Mouse (Mus musculus): ENCODE results near the gene Brf1. TPM values are rescaled to one million over a fixed set of nuclear protein-coding genes. Genes with fewer than 3 reads are reported as not detected.

The Brf1 gene
- polyA plus RNA-seq, 1 experiment from 2014 or later: 58.1 TPM

DNA sequence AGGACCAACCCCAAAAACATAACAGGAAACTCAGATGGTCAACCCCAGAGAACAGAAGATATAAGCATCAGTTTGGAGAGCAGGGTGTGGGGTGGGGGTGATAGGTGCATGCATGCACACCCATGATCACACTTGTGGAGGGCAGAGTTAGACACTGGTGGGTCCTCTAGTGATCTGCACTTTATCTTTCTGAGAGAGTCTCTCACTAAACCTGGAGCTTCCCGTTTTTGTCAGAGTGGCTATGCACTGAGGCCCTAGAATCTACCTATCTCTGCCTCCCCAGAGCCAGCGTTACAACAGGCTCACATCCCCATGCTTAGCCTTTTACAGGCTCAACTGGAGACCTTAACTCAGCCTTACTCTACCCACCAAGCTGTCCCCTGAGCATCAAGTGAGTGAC, 9.1 kb downstream of the Brf1 start:
- no peak overlapping the region for H3K4me3 ChIP-seq
- H3K36me3 ChIP-seq (replicated peaks): peaks cover 77% of the 10 kb centered on the region
- 89% methylated on average over 2 of the region's 2 CpGs for WGBS
- H3K27ac ChIP-seq: no peak overlapping the region
- no peaks in the 10 kb centered on the region for H3K27me3 ChIP-seq (ENCODE audit: poor library complexity, severe bottlenecking)
- no peak for DNase-seq (ENCODE audit: extremely low spot score, low spot score)
- H3K4me1 ChIP-seq: no peaks in the 10 kb centered on the region
- H3K9me3 ChIP-seq: no peaks in the 10 kb centered on the region

DNA sequence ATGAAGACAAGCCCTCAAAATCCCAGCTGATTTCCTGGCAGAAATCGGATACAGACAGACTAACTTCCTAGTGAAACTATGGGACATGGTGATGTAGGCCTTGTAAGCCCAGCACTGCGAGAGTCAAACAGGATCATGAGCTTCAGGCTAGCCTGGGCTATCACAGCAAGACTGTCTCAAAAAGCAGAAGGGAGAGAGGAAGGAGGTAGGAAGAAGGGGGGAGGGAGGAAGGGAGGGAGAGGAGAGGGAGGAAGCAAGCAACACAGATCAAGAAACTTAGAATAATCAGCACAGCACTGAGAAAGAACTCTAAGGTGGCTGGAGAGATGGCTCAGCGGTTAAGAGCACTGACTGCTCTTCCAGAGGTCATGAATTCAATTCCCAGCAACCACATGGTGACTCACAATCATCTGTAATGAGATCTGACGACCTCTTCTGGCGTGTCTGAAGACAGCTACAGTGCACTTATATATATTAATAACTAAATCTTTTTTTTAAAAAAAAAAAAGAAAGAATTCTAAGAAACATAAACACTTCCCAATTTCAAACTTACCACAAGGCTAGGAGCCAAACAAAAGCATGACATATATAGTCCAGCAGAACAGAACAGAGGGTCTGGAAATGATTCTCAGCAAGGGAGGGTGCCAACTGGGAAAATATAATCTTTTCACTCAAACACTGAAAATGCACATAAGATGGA, 9.6 kb downstream of the Brf1 start:
- no peaks in the 10 kb centered on the region for H3K27me3 ChIP-seq (ENCODE audit: poor library complexity, severe bottlenecking)
- WGBS: 89% methylated on average over 5 of the region's 5 CpGs
- H3K4me3 ChIP-seq: no peak overlapping the region
- no peak for DNase-seq (ENCODE audit: extremely low spot score, low spot score)
- no peak overlapping the region for H3K27ac ChIP-seq
- H3K4me1 ChIP-seq: no peaks in the 10 kb centered on the region
- H3K36me3 ChIP-seq (replicated peaks): peaks cover 77% of the 10 kb centered on the region
- no peaks in the 10 kb centered on the region for H3K9me3 ChIP-seq

DNA sequence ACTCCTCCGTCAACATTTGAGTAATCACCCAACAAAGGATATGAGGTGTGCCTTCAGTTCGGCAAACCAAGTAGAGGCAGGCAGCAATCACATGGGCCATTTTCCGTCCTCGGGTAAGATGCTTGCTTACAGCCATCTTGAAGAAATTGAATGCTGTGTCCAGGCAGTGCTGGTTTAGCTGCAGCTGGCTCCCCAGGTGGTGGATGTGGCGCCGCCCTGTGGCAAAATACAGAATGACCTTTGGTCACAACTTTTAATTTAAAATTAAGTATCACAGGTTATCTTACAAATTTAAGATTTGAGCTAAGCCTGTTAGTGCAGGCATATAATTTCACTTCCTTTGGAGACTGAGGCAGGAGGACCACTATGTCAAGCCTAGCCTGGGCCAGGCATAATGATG, 12.6 kb downstream of the Brf1 start:
- Histone ChIP-seq H3K27me3 (ENCODE audit: poor library complexity, severe bottlenecking) (no peaks in the 10 kb centered on the region), H3K9me3 (no peaks in the 10 kb centered on the region), H3K4me1 (no peaks in the 10 kb centered on the region), H3K27ac (no peak overlapping the region), H3K36me3 (replicated peaks) (peaks cover 82% of the 10 kb centered on the region), H3K4me3 (no peak overlapping the region)
- WGBS: 72% methylated on average over 6 of the region's 6 CpGs
- no peak for DNase-seq (ENCODE audit: extremely low spot score, low spot score)

DNA sequence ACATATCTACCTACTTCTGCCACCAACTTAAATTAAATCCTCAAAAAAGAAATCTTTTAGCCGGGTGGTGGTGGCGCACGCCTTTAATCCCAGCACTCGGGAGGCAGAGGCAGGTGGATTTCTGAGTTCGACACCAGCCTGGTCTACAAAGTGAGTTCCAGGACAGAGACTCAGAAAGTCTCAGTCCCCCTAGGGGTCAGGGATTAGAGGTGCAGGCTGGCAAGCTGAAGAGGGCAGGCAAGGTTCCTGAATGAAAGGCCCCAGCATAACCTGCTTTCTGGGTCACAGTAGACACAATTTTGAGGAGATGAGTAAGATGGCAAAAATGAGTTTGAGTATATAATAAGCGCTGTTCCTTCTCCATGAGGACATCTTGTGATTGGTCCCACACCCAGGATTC, 15.2 kb downstream of the Brf1 start:
- H3K4me1 ChIP-seq: no peaks in the 10 kb centered on the region
- H3K27me3 ChIP-seq (ENCODE audit: poor library complexity, severe bottlenecking): no peaks in the 10 kb centered on the region
- no peak overlapping the region for H3K27ac ChIP-seq
- no peak for DNase-seq (ENCODE audit: extremely low spot score, low spot score)
- no peak overlapping the region for H3K4me3 ChIP-seq
- H3K36me3 ChIP-seq (replicated peaks): peaks cover 83% of the 10 kb centered on the region
- H3K9me3 ChIP-seq: no peaks in the 10 kb centered on the region
- 94% methylated on average over 6 of the region's 6 CpGs for WGBS

DNA sequence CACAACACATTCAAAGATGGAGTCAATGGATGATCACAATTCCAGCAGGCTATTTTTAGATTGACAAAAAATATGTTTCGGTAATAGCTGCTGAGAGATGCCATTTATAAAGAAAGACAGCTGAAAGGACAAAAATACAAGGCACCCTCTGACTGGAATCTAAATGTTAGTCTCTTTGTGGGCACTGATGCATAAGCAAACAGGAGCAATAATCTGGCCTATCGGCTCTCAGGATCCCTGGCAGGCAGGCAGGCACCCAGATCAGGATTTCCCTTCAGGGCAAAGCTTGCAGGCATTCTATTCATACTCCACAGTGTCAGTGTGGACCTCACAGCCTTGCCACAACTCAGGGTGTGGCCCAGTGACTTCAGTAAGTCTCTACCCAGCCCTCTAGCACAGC, 18.5 kb downstream of the Brf1 start:
- Histone ChIP-seq H3K9me3 (no peaks in the 10 kb centered on the region), H3K4me3 (no peak overlapping the region), H3K36me3 (replicated peaks) (peaks cover 93% of the 10 kb centered on the region), H3K27ac (no peak overlapping the region), H3K4me1 (peaks cover 7% of the 10 kb centered on the region), H3K27me3 (ENCODE audit: poor library complexity, severe bottlenecking) (no peaks in the 10 kb centered on the region)
- WGBS: 87% methylated on average over 2 of the region's 2 CpGs
- DNase-seq (ENCODE audit: extremely low spot score, low spot score): no peak

GRCm38 (mm10) chr12:112977156-112977555, 23.3 kb downstream of the Brf1 start:
- Histone ChIP-seq H3K9me3 (no peaks in the 10 kb centered on the region), H3K4me3 (peak overlapping the region; percentile 75), H3K27ac (peak overlapping the region; percentile 92), H3K27me3 (ENCODE audit: poor library complexity, severe bottlenecking) (no peaks in the 10 kb centered on the region), H3K4me1 (peaks cover 21% of the 10 kb centered on the region), H3K36me3 (replicated peaks) (peaks cover 80% of the 10 kb centered on the region)
- no peak for DNase-seq (ENCODE audit: extremely low spot score, low spot score)
- 45% methylated on average over 12 of the region's 12 CpGs for WGBS

DNA sequence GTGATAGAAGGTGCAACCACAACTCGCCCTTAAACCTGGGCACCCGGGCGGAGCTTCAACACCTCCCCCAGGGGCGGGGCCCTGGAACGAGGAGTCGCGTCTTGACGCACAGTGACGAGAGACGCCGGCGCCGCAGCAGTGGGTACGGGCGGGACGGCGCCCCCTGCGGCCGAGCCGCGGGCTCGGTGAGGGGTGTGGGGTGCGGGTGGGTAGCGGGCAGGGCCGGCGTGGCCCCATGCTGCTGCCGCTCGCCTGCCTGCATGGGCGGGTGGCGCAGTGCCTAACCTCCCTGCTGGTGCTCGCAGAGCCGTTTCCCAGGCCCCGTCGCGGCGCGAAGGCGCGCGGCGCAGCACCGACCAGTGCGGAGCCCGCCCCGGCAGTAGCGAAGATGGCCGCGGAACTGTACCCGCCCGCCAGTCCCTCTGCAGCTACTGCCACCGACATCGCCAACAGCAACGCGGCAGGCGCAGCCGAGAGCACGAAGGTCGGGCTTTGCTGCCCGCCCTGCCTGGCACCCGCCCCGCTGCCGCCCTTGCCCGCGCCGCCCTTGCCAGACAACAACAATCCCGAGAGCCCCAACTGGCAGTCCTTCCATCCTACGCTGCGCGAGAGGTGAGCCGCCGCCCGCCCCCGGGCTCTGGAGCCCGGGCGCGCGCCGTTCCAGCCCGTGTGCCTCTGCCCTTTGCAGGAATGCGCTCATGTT, 24.0 kb downstream of the Brf1 start, which contains the start of gene Btbd6:
Gene Btbd6 (plus strand): TSS at position 112 of the 703 bp plus-strand sequence.
- peaks cover 80% of the 10 kb centered on the region for H3K36me3 ChIP-seq (replicated peaks)
- under 1% methylated on average over 78 of the region's 80 CpGs for WGBS

GRCm38 (mm10) chr12:112974736-112975135, 25.8 kb downstream of the Brf1 start:
- H3K36me3 ChIP-seq (replicated peaks): peaks cover 80% of the 10 kb centered on the region
- H3K27ac ChIP-seq: no peak overlapping the region
- WGBS: 91% methylated on average over 9 of the region's 9 CpGs
- H3K27me3 ChIP-seq (ENCODE audit: poor library complexity, severe bottlenecking): no peaks in the 10 kb centered on the region
- H3K9me3 ChIP-seq: no peaks in the 10 kb centered on the region
- DNase-seq (ENCODE audit: extremely low spot score, low spot score): no peak
- no peak overlapping the region for H3K4me3 ChIP-seq
- peaks cover 21% of the 10 kb centered on the region for H3K4me1 ChIP-seq

More for the DNA sequence above, 24.0 kb downstream of the Brf1 start, which contains the start of gene Btbd6:
- Histone ChIP-seq H3K9me3 (no peaks in the 10 kb centered on the region), H3K4me3 (peak within 1 kb of the TSS; percentile 75), H3K27ac (peak within 1 kb of the TSS; percentile 92), H3K4me1 (peaks cover 21% of the 10 kb centered on the region), H3K27me3 (ENCODE audit: poor library complexity, severe bottlenecking) (no peaks in the 10 kb centered on the region)
- DNase-seq (ENCODE audit: extremely low spot score, low spot score): peak; percentile 80

- no peak for DNase-seq (ENCODE audit: extremely low spot score, low spot score)
- Histone ChIP-seq H3K36me3 (replicated peaks) (peaks cover 100% of the 10 kb centered on the region), H3K4me1 (no peaks in the 10 kb centered on the region), H3K27me3 (ENCODE audit: poor library complexity, severe bottlenecking) (no peaks in the 10 kb centered on the region), H3K9me3 (no peaks in the 10 kb centered on the region), H3K27ac (no peak overlapping the region), H3K4me3 (no peak overlapping the region)
- WGBS: 89% methylated on average over 6 of the region's 6 CpGs
Measured at GRCm38 (mm10) chr12:112969616-112970015, 30.9 kb downstream of the Brf1 start.

GRCm38 (mm10) chr12:112968943-112969342, 31.6 kb downstream of the Brf1 start:
- no peaks in the 10 kb centered on the region for H3K4me1 ChIP-seq
- H3K36me3 ChIP-seq (replicated peaks): peaks cover 100% of the 10 kb centered on the region
- H3K4me3 ChIP-seq: no peak overlapping the region
- WGBS: 80% methylated on average over 8 of the region's 8 CpGs
- no peaks in the 10 kb centered on the region for H3K9me3 ChIP-seq
- no peak for DNase-seq (ENCODE audit: extremely low spot score, low spot score)
- no peak overlapping the region for H3K27ac ChIP-seq
- no peaks in the 10 kb centered on the region for H3K27me3 ChIP-seq (ENCODE audit: poor library complexity, severe bottlenecking)

DNA sequence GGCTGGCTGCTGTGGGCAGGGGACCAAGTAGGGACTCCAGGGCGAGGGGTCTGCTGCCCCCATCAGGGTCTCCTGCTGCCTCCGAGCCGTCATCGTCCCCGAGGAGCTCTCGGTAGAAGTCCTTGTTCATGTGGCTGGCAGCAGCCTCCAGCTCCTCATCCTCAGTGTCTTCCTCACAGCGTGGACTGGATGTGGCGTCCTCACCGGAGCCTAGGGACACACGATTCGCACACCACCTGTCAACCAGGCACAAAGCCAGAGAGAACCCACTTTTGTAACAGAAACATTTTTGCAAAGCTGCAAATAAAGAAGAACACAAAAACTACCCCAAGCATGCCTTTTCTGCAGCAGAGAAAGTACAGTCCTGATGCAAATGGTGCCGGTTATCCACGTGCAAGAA, 34.7 kb downstream of the Brf1 start:
- H3K27me3 ChIP-seq (ENCODE audit: poor library complexity, severe bottlenecking): no peaks in the 10 kb centered on the region
- H3K27ac ChIP-seq: no peak overlapping the region
- no peak for DNase-seq (ENCODE audit: extremely low spot score, low spot score)
- no peak overlapping the region for H3K4me3 ChIP-seq
- no peaks in the 10 kb centered on the region for H3K9me3 ChIP-seq
- H3K4me1 ChIP-seq: no peaks in the 10 kb centered on the region
- 91% methylated on average over 13 of the region's 13 CpGs for WGBS
- peaks cover 100% of the 10 kb centered on the region for H3K36me3 ChIP-seq (replicated peaks)

GRCm38 (mm10) chr12:112961872-112962271, 38.6 kb downstream of the Brf1 start:
- no peak overlapping the region for H3K4me3 ChIP-seq
- no peak for DNase-seq (ENCODE audit: extremely low spot score, low spot score)
- no peak overlapping the region for H3K27ac ChIP-seq
- H3K9me3 ChIP-seq: no peaks in the 10 kb centered on the region
- peaks cover 9% of the 10 kb centered on the region for H3K4me1 ChIP-seq
- no peaks in the 10 kb centered on the region for H3K27me3 ChIP-seq (ENCODE audit: poor library complexity, severe bottlenecking)
- 86% methylated on average over 5 of the region's 5 CpGs for WGBS
- H3K36me3 ChIP-seq (replicated peaks): peaks cover 95% of the 10 kb centered on the region

GRCm38 (mm10) chr12:112961428-112961827, 39.1 kb downstream of the Brf1 start:
- H3K36me3 ChIP-seq (replicated peaks): peaks cover 94% of the 10 kb centered on the region

More at GRCm38 (mm10) chr12:112961428-112961827, 39.1 kb downstream of the Brf1 start:
- 89% methylated on average over 7 of the region's 7 CpGs for WGBS
- H3K27ac ChIP-seq: no peak overlapping the region
- DNase-seq (ENCODE audit: extremely low spot score, low spot score): no peak
- H3K27me3 ChIP-seq (ENCODE audit: poor library complexity, severe bottlenecking): no peaks in the 10 kb centered on the region
- H3K4me1 ChIP-seq: peaks cover 9% of the 10 kb centered on the region
- no peaks in the 10 kb centered on the region for H3K9me3 ChIP-seq
- H3K4me3 ChIP-seq: no peak overlapping the region
